Mouse (Mus musculus) macrophage (primary cell): Measurements from ENCODE around the gene Hoxd3. TPM values are rescaled to one million over a fixed set of nuclear protein-coding genes. Genes with fewer than 3 reads are reported as not detected.

Source experiments
- H3K27ac ChIP-seq: fragments of 350-480 bp; formaldehyde crosslinking; 2 replicates; pipeline ENCODE4 v1.9.0; 2021
- H3K36me3 ChIP-seq: fragments of 350-480 bp; formaldehyde crosslinking; 2 replicates; pipeline ENCODE4 v1.9.0; 2021; ENCODE audit errors: inconsistent target
- H3K4me3 ChIP-seq: fragments of 350-480 bp; formaldehyde crosslinking; 2 replicates; pipeline ENCODE4 v1.9.0; 2021; ENCODE audit errors: inconsistent target
- H3K79me2 ChIP-seq: fragments of 350-480 bp; formaldehyde crosslinking; 2 replicates; pipeline ENCODE4 v1.9.0; 2021; ENCODE audit errors: inconsistent target
- WGBS: methylation state at CpG from one replicate; pipeline ENCODE4 v1.1.7; 2026; ENCODE audit warnings: inconsistent platforms; ENCODE audit not compliant: missing documents; 5-methylcytosine and 5-hydroxymethylcytosine counted together
- polyA plus RNA-seq: library from polyadenylated mRNA; stranded (reverse); fragments of 250-400 nt; gene quantifications from 3 replicates; pipeline ENCODE4 v1.2.4, GENCODE M21; 2018; ENCODE audit warnings: inconsistent platforms

The Hoxd3 gene
- polyA plus RNA-seq, 1 experiment from 2014 or later, result not detected

DNA sequence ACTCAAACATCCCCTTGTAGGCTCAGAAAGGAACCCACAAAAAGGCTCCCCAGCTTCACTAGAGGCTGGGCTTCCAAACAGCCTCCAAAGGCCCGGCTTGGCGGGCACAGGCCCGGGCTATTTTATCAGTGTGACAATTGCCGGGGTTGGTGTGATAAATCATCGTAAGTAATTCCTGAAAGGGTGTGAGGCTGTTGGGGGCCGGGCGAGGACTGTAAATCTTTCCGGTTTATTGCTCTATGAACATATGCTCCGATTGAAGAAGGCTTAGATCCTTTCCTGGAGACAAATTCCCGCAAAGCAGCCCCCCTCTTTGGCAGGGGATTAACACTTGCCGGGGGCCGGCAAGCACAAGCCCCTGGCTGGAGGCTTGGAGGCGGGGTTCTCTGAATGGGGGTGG is 22.7 kb downstream of the Hoxd3 start:
- Histone ChIP-seq H3K27ac (no peak overlapping the region), H3K4me3 (no peak overlapping the region), H3K79me2 (no peaks in the 10 kb centered on the region), H3K36me3 (no peaks in the 10 kb centered on the region)
- WGBS, result 9% methylated on average over 13 of the region's 13 CpGs

DNA sequence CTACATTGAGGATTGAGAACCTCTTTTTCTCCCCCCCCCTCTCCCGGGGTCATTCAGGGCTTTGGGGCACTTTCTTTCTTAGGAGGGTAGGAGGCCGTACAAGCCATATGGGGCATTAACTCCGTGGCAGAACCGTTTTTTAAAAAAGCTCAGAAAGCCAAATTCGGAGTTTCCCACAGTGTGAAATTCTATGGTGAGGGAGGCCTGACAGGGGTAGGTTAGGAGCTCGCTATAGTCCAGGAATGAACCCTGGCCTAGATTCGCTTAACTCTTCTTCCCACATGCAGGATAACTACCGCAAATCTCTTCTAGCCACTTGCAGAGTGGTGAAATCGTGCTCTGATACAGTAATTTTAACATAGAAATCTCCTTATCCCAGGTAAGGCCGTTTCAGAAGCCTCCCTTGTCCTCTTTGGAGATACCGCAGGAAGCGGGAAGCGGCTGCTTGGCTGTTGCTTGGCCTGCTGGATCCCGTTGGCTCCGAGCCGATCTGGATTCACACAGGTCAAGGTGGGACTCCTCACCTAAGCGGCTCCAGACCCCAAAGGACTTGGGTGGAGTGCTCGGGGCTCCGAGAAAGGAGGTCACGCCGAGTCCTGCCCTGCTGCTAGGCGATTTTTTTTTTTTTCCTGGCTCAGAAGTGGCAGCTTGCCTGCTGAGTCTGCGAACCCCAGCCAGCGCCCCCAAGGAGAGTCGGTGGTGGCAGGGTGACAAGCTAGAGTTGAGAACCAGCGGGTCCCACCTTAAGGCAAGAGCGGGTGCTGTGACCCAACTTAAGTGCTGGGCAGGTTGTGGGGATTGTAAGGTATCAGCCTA is 23.5 kb downstream of the Hoxd3 start:
- H3K27ac ChIP-seq, result no peak overlapping the region
- no peaks in the 10 kb centered on the region for H3K79me2 ChIP-seq
- no peaks in the 10 kb centered on the region for H3K36me3 ChIP-seq
- 18% methylated on average over 22 of the region's 27 CpGs for WGBS
- no peak overlapping the region for H3K4me3 ChIP-seq

DNA sequence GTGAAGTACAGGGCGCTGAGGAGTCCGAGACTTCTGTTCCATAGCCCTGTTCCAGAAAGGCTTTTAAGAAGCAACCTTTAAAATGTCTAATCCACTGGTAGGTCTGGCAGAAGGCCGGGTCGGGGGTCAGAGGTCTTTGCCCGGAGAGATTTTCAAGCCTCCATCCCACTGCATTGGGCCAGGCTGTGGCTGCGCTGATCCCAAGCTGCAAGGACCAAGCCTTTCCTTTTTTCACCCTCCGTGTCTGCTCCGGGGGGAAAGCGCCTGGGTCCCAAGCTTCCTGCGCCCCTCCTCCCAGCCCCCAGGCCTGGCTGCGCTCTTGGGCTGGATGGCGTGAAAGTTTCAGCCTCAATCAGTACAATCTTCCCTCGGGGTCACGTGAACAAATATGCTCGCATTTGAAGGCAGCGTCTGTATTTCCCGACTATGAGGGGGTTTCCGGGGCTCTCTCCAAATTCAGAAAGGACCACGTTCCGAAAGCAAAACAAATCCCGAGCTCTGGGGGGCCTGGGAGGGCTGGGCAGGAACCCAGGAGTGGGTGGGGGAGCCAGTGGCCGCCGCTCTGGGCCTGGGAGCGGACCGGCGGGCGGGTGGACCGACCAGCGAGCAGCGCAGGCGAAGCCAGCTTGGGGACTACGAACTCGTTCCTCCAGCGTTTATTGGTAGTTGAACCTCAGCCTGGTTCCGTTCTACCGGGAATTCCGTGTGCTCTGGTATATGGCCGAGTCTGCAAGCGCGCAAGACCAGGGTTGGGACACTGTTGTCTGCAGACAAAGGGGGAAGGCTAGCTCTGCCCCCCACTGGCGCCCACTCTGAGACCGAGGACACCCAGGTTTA is 24.3 kb downstream of the Hoxd3 start:
- no peak overlapping the region for H3K4me3 ChIP-seq
- 8% methylated on average over 41 of the region's 42 CpGs for WGBS
- no peak overlapping the region for H3K27ac ChIP-seq
- H3K79me2 ChIP-seq, result no peaks in the 10 kb centered on the region
- H3K36me3 ChIP-seq, result no peaks in the 10 kb centered on the region

DNA sequence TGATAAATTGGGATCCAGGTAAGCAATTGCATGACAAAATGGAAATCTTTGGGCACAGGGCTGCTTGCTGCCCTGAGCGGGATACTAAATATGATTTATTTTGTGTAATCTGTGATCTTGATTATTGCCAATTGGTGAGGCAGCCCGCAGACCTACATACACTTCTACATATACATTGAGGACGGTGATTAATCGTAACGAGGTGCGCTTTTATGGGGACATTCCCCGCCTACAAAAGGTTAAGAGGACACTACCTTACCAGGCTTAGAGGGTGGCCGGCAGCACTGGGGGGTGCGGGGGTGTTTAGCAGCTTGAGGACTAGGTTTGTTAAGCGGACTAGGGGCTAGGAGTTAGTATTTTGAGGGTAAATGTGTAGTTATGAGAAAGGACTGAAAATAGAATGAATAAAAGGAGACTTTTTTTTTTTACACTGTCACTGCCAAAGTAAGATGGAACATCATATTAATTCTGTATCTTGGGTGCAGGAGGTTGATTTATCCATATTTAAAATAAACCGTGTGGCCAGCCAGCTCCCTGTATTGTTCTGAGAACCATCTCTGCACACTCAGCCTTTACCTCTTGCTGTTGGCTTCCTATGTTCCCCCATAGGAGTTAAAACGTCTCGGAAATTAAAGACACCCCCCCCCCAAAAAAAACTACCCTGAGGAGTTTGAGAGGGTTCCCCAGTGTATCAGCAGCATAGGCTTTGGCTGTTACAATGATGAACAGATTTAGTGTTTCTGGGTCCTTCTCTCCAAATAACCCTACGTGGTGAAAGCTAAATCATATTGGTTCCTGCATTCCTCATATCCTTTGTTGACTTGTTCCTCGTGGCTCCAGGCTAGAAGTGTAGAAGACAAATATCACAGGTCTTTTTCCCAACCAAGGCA is 25.2 kb downstream of the Hoxd3 start:
- 29% methylated on average over 15 of the region's 15 CpGs for WGBS
- Histone ChIP-seq H3K27ac (no peak overlapping the region), H3K4me3 (no peak overlapping the region), H3K36me3 (no peaks in the 10 kb centered on the region), H3K79me2 (no peaks in the 10 kb centered on the region)

DNA sequence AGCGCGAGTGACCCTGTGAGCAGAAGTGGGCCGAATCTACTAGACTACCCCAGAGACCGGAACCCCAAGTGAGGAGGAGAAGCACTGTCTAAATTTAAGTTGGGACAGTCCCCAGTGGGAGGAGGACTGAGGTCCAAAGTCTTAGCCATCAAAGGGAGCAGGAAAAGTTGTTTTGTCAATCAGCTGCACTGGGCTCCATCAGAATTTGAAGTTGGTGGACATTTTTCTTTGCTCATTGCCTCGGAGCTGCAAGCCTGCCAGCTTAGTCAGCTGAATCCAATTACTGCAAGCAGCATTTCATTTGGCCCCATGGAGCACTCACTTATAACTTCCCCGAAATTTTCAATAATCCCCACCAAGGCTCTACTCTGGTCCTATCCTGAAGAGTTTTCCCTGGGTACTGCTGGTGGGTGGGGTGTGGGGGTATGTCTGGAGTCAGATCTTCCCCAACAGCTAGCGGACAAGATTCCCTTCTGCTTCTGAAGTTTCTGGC is 25.9 kb downstream of the Hoxd3 start:
- WGBS, result 36% methylated on average over 7 of the region's 7 CpGs
- Histone ChIP-seq H3K79me2 (no peaks in the 10 kb centered on the region), H3K36me3 (no peaks in the 10 kb centered on the region), H3K27ac (no peak overlapping the region), H3K4me3 (no peak overlapping the region)

DNA sequence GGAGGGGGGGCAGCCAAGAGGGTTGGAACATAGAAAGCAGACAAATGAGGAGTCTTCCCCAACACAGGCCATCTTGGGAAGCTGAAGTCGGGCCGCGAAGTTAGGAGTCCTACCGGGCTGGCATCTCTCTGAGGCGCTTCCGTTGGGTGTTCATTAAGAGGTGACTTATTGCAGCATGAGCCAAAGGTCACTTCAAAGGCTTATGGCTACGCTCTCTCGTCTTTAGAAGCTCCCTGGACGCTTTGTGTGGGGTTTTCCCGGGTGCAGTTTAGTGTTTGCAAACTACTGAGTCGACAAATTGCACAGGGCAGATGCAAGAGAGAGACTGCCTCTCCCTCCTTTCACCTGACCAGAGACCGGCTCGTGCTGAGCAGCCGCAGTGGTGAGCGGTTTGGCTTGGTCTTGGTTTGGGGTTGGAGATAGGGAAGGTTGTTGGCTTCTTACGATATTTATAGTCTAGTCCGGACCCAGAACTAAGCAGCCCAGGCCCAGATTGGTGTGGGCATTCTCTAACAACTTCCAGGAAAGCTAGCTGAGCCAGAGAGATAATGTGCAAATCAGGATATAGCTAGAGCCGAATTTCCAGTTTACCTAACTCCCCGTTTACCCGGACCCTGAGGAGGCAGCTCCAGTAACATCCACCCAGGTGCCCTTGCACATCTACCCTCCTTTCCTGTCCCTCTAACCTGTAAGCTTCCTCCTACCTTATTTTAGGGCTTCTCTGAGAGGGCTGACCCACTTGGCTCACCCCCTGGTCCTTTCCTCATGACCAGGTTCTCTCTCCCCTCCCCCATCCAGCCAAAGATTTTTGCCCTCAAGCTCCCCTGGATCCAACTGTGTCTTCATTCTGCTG is 27.1 kb downstream of the Hoxd3 start:
- 5% methylated on average over 20 of the region's 20 CpGs for WGBS

DNA sequence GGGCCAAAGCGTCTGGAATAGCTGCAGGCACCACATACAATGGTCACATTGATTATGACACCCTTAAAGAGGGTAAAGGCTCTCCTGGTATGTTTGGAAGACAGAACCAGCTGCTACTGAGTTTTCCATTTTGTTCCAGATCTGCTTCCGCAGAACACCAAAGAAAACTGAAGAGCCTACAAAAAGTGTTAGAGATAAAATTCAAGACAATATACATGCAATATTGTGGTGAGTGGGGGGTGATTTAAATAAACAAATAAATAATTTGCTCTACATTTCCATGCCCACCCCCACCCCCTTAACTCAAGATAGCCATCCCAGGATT is 27.7 kb downstream of the Hoxd3 start:
- Histone ChIP-seq H3K4me3 (no peak overlapping the region), H3K27ac (no peak overlapping the region), H3K79me2 (no peaks in the 10 kb centered on the region), H3K36me3 (no peaks in the 10 kb centered on the region)
- WGBS, result 22% methylated on average over 2 of the region's 2 CpGs

More for the DNA sequence above, 27.1 kb downstream of the Hoxd3 start:
- Histone ChIP-seq H3K79me2 (no peaks in the 10 kb centered on the region), H3K27ac (no peak overlapping the region), H3K36me3 (no peaks in the 10 kb centered on the region), H3K4me3 (no peak overlapping the region)

DNA sequence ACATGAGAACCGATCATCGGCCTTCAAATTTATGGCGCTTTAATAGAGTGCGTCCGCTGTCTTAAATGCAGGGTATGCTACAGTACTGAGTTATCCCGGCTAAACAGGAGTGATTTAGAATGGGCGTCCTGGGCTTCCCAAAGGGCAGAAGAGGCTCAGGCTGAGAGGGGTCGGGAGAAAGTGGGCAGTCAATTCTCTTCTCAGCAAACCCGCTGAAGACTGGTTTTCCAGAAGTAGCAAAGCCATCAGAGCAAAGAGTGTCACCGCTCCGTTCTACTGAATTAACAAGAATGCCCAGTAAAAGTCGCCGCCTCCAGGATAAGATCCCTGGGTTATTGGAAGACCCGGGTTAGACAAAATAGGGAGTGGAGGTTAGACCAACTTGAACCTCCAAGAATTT is 28.1 kb downstream of the Hoxd3 start:
- WGBS, result 19% methylated on average over 14 of the region's 14 CpGs
- no peak overlapping the region for H3K4me3 ChIP-seq

DNA sequence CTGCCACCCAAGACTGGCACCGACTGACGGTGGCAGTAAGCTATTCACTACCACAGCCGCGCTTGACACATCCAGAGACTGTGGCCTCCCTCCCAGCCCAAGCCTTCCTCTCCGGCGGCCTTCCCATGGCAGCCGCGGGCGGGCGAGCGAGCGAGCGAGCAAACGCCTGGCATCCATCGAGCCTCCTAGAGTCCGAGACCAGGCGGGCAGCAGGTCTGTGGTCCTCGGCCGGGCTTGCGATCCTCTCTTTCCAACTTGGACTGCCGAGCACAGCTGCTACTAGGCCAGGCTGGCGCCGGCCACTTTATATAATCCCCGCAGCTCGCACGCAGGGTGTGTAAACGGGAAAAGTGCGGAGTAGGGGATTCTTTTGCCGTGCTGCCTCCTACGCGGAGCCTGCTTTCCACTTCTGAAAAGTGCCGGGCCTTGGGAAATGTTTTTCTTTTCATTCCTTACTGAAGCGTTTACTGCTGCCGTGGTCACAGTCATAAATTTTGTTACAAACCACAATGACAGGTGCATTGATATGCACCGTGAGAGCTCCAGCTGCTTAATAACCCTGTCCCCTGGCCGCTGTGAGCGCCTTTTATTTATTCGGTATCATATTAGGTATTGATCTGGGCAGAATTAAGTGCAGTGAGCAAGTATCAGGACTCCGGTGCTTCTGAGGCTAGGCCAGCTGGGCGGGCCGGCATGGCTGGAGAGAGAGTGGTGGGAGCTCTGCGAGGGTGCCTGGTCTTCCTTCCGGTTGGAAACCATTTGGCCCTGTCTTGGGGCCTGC is 28.8 kb downstream of the Hoxd3 start:
- Histone ChIP-seq H3K27ac (no peak overlapping the region), H3K79me2 (no peaks in the 10 kb centered on the region), H3K4me3 (no peak overlapping the region), H3K36me3 (no peaks in the 10 kb centered on the region)
- WGBS, result 7% methylated on average over 42 of the region's 43 CpGs

More for the DNA sequence above, 28.1 kb downstream of the Hoxd3 start:
- H3K79me2 ChIP-seq, result no peaks in the 10 kb centered on the region
- no peak overlapping the region for H3K27ac ChIP-seq
- no peaks in the 10 kb centered on the region for H3K36me3 ChIP-seq

DNA sequence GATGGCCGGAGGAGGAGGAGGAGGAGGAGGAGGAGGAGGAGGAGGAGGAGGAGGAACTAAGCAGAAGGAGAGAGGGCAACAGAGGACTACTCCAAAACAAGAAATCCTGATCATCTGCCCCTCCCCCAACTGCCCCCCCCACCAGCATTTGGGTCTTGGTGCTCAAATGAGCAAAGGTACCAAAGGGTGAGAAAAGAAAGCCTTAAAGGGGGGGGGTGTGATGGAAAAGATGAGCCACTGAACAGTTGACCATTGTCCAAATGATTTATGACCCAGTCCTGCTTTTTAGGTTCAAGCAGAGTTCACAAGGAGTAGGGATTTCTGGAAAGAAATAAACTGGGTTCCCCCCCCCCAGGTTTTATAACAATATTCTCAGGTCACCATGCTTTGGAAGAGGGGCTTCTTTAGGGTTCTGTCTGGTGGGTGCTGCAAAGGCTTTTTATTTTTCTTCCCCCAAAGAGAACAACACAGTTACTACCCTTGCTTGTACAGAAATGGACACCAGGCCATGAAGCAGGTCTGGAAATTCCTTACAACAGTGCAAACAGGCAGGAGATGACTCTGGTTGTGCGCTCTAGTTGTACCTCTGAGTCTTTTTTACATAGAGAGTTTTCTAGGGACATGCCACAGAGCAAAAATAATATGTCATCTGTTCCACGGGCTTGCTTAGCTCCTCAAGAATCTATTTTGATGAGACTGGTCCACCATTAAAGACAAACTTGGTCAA is 29.7 kb downstream of the Hoxd3 start:
- Histone ChIP-seq H3K79me2 (no peaks in the 10 kb centered on the region), H3K36me3 (no peaks in the 10 kb centered on the region), H3K4me3 (no peak overlapping the region), H3K27ac (no peak overlapping the region)
- 85% methylated on average over 2 of the region's 3 CpGs for WGBS

DNA sequence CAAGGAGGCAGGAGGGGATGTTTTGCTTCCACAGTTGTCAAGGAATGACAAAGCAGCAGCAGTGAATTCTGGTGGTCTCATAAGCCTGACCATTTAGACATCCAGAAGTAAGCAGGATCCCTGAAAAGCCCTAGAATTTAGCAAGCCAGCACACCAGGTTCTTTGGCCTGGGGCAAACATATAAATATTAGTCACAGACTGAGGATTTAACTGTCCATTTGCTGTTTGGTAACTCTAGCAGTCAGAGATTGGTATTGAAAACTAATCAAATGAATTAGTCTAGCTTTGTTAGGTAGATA is 30.2 kb downstream of the Hoxd3 start:
- no peak overlapping the region for H3K27ac ChIP-seq

DNA sequence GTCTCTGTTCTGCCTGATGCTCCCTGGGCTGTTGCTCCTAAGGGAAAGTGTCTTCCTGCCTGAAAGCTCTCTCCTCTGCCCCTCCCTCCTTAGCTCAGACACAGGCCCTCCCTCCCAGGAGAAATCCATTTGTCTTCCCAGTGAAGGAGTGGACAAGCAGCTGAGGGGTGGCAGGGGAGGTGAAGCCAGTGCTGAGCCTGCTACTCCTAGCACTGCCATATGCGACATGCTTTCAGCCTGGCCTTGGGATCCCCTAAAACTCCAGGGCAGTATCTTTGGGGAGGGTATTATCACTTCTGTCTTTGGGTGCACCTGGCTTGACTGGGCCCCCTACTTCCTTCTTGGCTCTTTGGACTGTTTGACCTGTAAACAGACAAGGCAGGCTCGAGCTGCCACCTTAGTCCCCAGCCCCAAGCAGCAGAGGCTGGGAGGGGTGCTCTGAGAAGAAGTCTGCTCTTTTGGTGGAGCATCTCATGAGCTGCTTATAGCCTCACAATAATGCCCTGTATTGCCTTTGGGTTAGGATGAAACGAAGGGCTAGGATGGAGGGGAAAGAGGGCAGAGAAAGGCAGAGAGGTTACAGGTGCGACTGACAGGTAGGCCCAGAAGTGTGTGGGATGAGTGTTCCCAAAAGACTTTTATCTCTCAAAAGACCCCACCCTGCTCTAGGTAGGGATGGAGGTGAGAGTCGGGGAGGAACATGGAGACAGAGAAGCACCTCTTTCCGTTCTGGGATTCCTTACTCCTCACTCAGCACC is 34.0 kb downstream of the Hoxd3 start:
- no peaks in the 10 kb centered on the region for H3K36me3 ChIP-seq
- no peak overlapping the region for H3K27ac ChIP-seq
- no peak overlapping the region for H3K4me3 ChIP-seq
- 36% methylated on average over 6 of the region's 6 CpGs for WGBS
- no peaks in the 10 kb centered on the region for H3K79me2 ChIP-seq

More for the DNA sequence above, 30.2 kb downstream of the Hoxd3 start:
- no peak overlapping the region for H3K4me3 ChIP-seq
- H3K79me2 ChIP-seq, result no peaks in the 10 kb centered on the region
- no peaks in the 10 kb centered on the region for H3K36me3 ChIP-seq
